Comparison of ENCODE assay signal across 8 mouse cellular contexts in genomic region chr6:31095943-31096714, GRCm38 (mm10).
DNase-seq lines count a peak whose midpoint lies in the region; ATAC-seq lines count a peak whose summit lies in the region.

No protein-coding gene starts in this region.

- no peaks in the 10 kb centered on the region for H3K36me3 ChIP-seq in forebrain, embryonic 10.5 days (replicated peaks)
- H3K36me3 ChIP-seq in neural tube, embryonic 13.5 days, result no peaks in the 10 kb centered on the region

- ATAC-seq in neural tube, embryonic 13.5 days (ENCODE audit: low read depth), result peak; percentile 62

- WGBS in forebrain, embryonic 10.5 days, result 55% methylated on average over 21 of the region's 21 CpGs
- 34% methylated on average over 18 of the region's 21 CpGs for WGBS in neural tube, embryonic 13.5 days

- peak overlapping the region; percentile 82 for H3K27ac ChIP-seq in forebrain, embryonic 10.5 days
- H3K27ac ChIP-seq in neural tube, embryonic 13.5 days (replicated peaks), result peak overlapping the region; percentile 67

- H3K4me2 ChIP-seq in neural tube, embryonic 13.5 days, result no peak overlapping the region

- H3K9ac ChIP-seq in neural tube, embryonic 13.5 days, result 0 out of 2 replicates have a peak overlapping the region, but pooled peaks have one; percentile 0

- H3K27me3 ChIP-seq in forebrain, embryonic 10.5 days (ENCODE audit: poor library complexity, severe bottlenecking), result no peaks in the 10 kb centered on the region
- no peaks in the 10 kb centered on the region for H3K27me3 ChIP-seq in neural tube, embryonic 13.5 days

- H3K4me1 ChIP-seq in forebrain, embryonic 10.5 days, result peaks cover 51% of the 10 kb centered on the region
- H3K4me1 ChIP-seq in neural tube, embryonic 13.5 days (replicated peaks), result peaks cover 22% of the 10 kb centered on the region

- no peaks in the 10 kb centered on the region for H3K9me3 ChIP-seq in forebrain, embryonic 10.5 days
- no peaks in the 10 kb centered on the region for H3K9me3 ChIP-seq in neural tube, embryonic 13.5 days

- no peak overlapping the region for H3K4me3 ChIP-seq in forebrain, embryonic 10.5 days
- H3K4me3 ChIP-seq in neural tube, embryonic 13.5 days, result no peak overlapping the region

- DNase-seq in gastrocnemius, adult 18-20 months (ENCODE audit: low spot score), result peak; percentile 85
- no peak for DNase-seq in gastrocnemius, postnatal 4 days (ENCODE audit: low spot score in 2 of 2)
- peak; percentile 47 for DNase-seq in adipocyte (ENCODE audit: low spot score)
- DNase-seq in forebrain, embryonic 10.5 days (ENCODE audit: extremely low spot score, low spot score), result peak; percentile 51
- DNase-seq in heart, postnatal 25 days (ENCODE audit: low spot score), result peak; percentile 55
- no peak for DNase-seq in lung, postnatal 14 days
- DNase-seq in adrenal gland, postnatal 10 days, result no peak

- intact Hi-C loops in heart, postnatal 25 days (cut with DNase I), result no loop called here

Comparison
In these comparisons a context has a peak if more than half of its experiments do, and no peak if none do; other contexts are left out.
1. DNase-seq: peak in gastrocnemius, adult 18-20 months (single experiment), adipocyte (single experiment), forebrain, embryonic 10.5 days (single experiment) and heart, postnatal 25 days (single experiment); none in gastrocnemius, postnatal 4 days (0 of 2), lung, postnatal 14 days (single experiment) and adrenal gland, postnatal 10 days (single experiment).